Mouse (Mus musculus) lung, embryonic 15.5 days (tissue): ENCODE results near the gene Tspan14. TPM values are rescaled to one million over a fixed set of nuclear protein-coding genes. Genes with fewer than 3 reads are reported as not detected.

ENCODE experiments used
- polyA plus RNA-seq: library from polyadenylated mRNA; unstranded; fragments of >200 nt; fragmentation: Nextera tagmentation; extraction: Ambion mirVana; gene quantifications from 2 replicates; pipeline ENCODE4 v1.2.1, GENCODE M21; 2015

The Tspan14 gene
- polyA plus RNA-seq, 1 experiment from 2014 or later: 101 TPM

Other genes with a start within 250 kb of the Tspan14 start
- gene Sh2d4b, start 73.5 kb downstream of the Tspan14 start, polyA plus RNA-seq: 0.74 and 1.9 TPM in 2 replicates
- 147 and 150 TPM in 2 replicates for gene Fam213a, start 47.0 kb upstream of the Tspan14 start, polyA plus RNA-seq
- 0.40 and 0.56 TPM in 2 replicates for gene Dydc2, start 102.4 kb upstream of the Tspan14 start, polyA plus RNA-seq
- gene Dydc1, start 106.1 kb upstream of the Tspan14 start, polyA plus RNA-seq: not detected in 2 replicates
- 5.0 and 5.3 TPM in 2 replicates for gene Mat1a, start 138.2 kb upstream of the Tspan14 start, polyA plus RNA-seq
- 73.7 and 99.1 TPM in 2 replicates for gene Sftpa1, start 165.0 kb upstream of the Tspan14 start, polyA plus RNA-seq
- 0.31 TPM in 2 replicates for gene Mbl1, start 184.7 kb upstream of the Tspan14 start, polyA plus RNA-seq
- gene Sftpd, start 218.3 kb upstream of the Tspan14 start, polyA plus RNA-seq: 0.62 and 1.0 TPM in 2 replicates